Comparison of ENCODE assay signal across 16 mouse cellular contexts in genomic region chr15:81047497-81047896, GRCm38 (mm10).
DNase-seq lines count a peak whose midpoint lies in the region; ATAC-seq and TF ChIP-seq lines count a peak whose summit lies in the region.
"Had no signal": no experiment of that assay in that cellular context is flagged by ENCODE, and none has a peak within 500 bp of the region (broad histone marks: within the 10 kb centered on the region; RNA-seq: fewer than 3 reads in every experiment).

No protein-coding gene starts in this region.

- 28% methylated on average over 10 of the region's 10 CpGs for WGBS in heart, embryonic 13.5 days
- WGBS in heart, adult 2 months = 54% methylated on average over 10 of the region's 10 CpGs
- WGBS in liver, embryonic 16.5 days (ENCODE audit: insufficient replicate concordance) = 16% methylated on average over 10 of the region's 10 CpGs
- 55% methylated on average over 10 of the region's 10 CpGs for WGBS in limb, embryonic 10.5 days

- DNase-seq in heart, adult 2 months = no peak
- peak; percentile 58 for DNase-seq in G1E (ENCODE audit: low spot score)
- peak; percentile 62 for DNase-seq in c-Kit-positive CD71-positive TER-119-positive erythroid progenitor cells, embryonic 14.5 days (ENCODE audit: low spot score)
- DNase-seq in limb, embryonic 10.5 days (ENCODE audit: low spot score) = no peak
- DNase-seq in kidney, adult 18-20 months = no peak
- DNase-seq in spleen, postnatal 10 days (ENCODE audit: low spot score in 2 of 2) = no peak
- DNase-seq: cerebellum, adult 11-12 months; heart, adult 18-20 months; kidney, adult 9 months; right cerebral cortex, postnatal 25 days had no signal

- H3K9ac ChIP-seq in heart, embryonic 13.5 days = peak overlapping the region; percentile 33; the same call in 1 of the 2 replicates
- H3K9ac ChIP-seq in heart, adult 2 months (ENCODE audit: low read depth, low read length) = no peak overlapping the region
- H3K9ac ChIP-seq in liver, embryonic 16.5 days (ENCODE audit: low read depth, low read length) = no peak overlapping the region
- H3K9ac ChIP-seq: embryonic facial prominence, embryonic 15.5 days; forebrain, embryonic 12.5 days; lung, embryonic 15.5 days had no signal

- H3K4me2 ChIP-seq in heart, embryonic 13.5 days = no peak overlapping the region
- no peak overlapping the region for H3K4me2 ChIP-seq in liver, embryonic 16.5 days (ENCODE audit: low read depth, low read length)
- H3K4me2 ChIP-seq: embryonic facial prominence, embryonic 15.5 days; forebrain, embryonic 12.5 days; lung, embryonic 15.5 days had no signal

- H3K4me3 ChIP-seq in heart, embryonic 13.5 days = no peak overlapping the region
- no peak overlapping the region for H3K4me3 ChIP-seq in heart, adult 2 months
- H3K4me3 ChIP-seq in G1E (ENCODE audit: low read depth, low read length) = no peak overlapping the region; the same call in 1 of the 2 replicates
- H3K4me3 ChIP-seq in liver, embryonic 16.5 days (ENCODE audit: low read depth, low read length) = no peak overlapping the region
- no peak overlapping the region for H3K4me3 ChIP-seq in limb, embryonic 10.5 days
- H3K4me3 ChIP-seq: embryonic facial prominence, embryonic 15.5 days; forebrain, embryonic 12.5 days; hindbrain, embryonic 10.5 days; lung, embryonic 15.5 days had no signal

- intact Hi-C loops in heart, adult 2 months (cut with DNase I) = no loop called here

- peak; percentile 46; the same call in 1 of the 2 replicates for ATAC-seq in heart, embryonic 13.5 days (ENCODE audit: extremely low read depth, insufficient number of reproducible peaks, low FRiP score, low TSS enrichment)
- ATAC-seq in G1E (ENCODE audit: extremely low read depth, insufficient number of reproducible peaks, low FRiP score, poor library complexity, severe bottlenecking) = peak; percentile 75
- peak; percentile 76 for ATAC-seq in liver, embryonic 16.5 days (ENCODE audit: low read depth)

- H3K27me3 ChIP-seq in heart, embryonic 13.5 days (replicated peaks) = no peaks in the 10 kb centered on the region
- no peaks in the 10 kb centered on the region for H3K27me3 ChIP-seq in heart, adult 2 months (ENCODE audit: control insufficient read depth, insufficient read depth, low read length)
- no peaks in the 10 kb centered on the region; the same call in 1 of the 2 replicates for H3K27me3 ChIP-seq in G1E (ENCODE audit: insufficient read depth, low read length)
- 0 out of 2 replicates have a peak, but pooled peaks cover 2% of the 10 kb centered on the region for H3K27me3 ChIP-seq in liver, embryonic 16.5 days (ENCODE audit: control insufficient read depth, insufficient read depth, low read depth, low read length)
- no peaks in the 10 kb centered on the region for H3K27me3 ChIP-seq in limb, embryonic 10.5 days (ENCODE audit: low read depth, poor library complexity, severe bottlenecking)
- H3K27me3 ChIP-seq: embryonic facial prominence, embryonic 15.5 days; forebrain, embryonic 12.5 days; lung, embryonic 15.5 days had no signal

- TF ChIP-seq CTCF in heart, adult 2 months (IDR thresholded peaks at IDR 0.05) = no peak
- no peak for TF ChIP-seq CTCF in G1E (IDR thresholded peaks at IDR 0.05; ENCODE audit: low read depth, low read length)

- peaks cover 37% of the 10 kb centered on the region for H3K4me1 ChIP-seq in heart, embryonic 13.5 days
- 0 out of 2 replicates have a peak, but pooled peaks cover 1% of the 10 kb centered on the region for H3K4me1 ChIP-seq in heart, adult 2 months (ENCODE audit: control insufficient read depth, insufficient read depth, low read length)
- peaks cover 34% of the 10 kb centered on the region for H3K4me1 ChIP-seq in G1E (ENCODE audit: insufficient read depth, low read depth, low read length)
- peaks cover 9% of the 10 kb centered on the region for H3K4me1 ChIP-seq in liver, embryonic 16.5 days (ENCODE audit: control insufficient read depth, low read depth, low read length)
- peaks cover 14% of the 10 kb centered on the region for H3K4me1 ChIP-seq in limb, embryonic 10.5 days

- peaks cover 10% of the 10 kb centered on the region for H3K36me3 ChIP-seq in heart, embryonic 13.5 days
- no peaks in the 10 kb centered on the region for H3K36me3 ChIP-seq in heart, adult 2 months (ENCODE audit: control insufficient read depth, insufficient read depth, low read length)
- H3K36me3 ChIP-seq in G1E (replicated peaks) = peaks cover 18% of the 10 kb centered on the region
- no peaks in the 10 kb centered on the region for H3K36me3 ChIP-seq in liver, embryonic 16.5 days (ENCODE audit: control insufficient read depth, insufficient read depth)
- peaks cover 12% of the 10 kb centered on the region for H3K36me3 ChIP-seq in limb, embryonic 10.5 days

- TF ChIP-seq POLR2A in heart, adult 2 months (IDR thresholded peaks at IDR 0.05; ENCODE audit: insufficient read depth, low read depth, low read length) = no peak

- no peak for TF ChIP-seq EP300 in heart, adult 2 months (IDR thresholded peaks at IDR 0.05; ENCODE audit: insufficient read depth, low read depth, low read length)

- no peaks in the 10 kb centered on the region for H3K79me2 ChIP-seq in heart, adult 2 months (replicated peaks; ENCODE audit: control insufficient read depth, insufficient read depth, low read length)

- H3K27ac ChIP-seq in heart, embryonic 13.5 days (replicated peaks) = no peak overlapping the region
- H3K27ac ChIP-seq in heart, adult 2 months = no peak overlapping the region
- no peak overlapping the region for H3K27ac ChIP-seq in liver, embryonic 16.5 days (ENCODE audit: low read length)
- H3K27ac ChIP-seq in limb, embryonic 10.5 days = no peak overlapping the region
- H3K27ac ChIP-seq: embryonic facial prominence, embryonic 15.5 days; forebrain, embryonic 12.5 days; hindbrain, embryonic 10.5 days; lung, embryonic 15.5 days had no signal

- H3K9me3 ChIP-seq in heart, embryonic 13.5 days = no peaks in the 10 kb centered on the region
- H3K9me3 ChIP-seq in G1E (replicated peaks) = no peaks in the 10 kb centered on the region
- H3K9me3 ChIP-seq in liver, embryonic 16.5 days (replicated peaks; ENCODE audit: control insufficient read depth, low read length) = no peaks in the 10 kb centered on the region
- no peaks in the 10 kb centered on the region for H3K9me3 ChIP-seq in limb, embryonic 10.5 days (replicated peaks)
- H3K9me3 ChIP-seq: embryonic facial prominence, embryonic 15.5 days; forebrain, embryonic 12.5 days; hindbrain, embryonic 10.5 days; lung, embryonic 15.5 days had no signal

Comparison
In these comparisons a context has a peak if more than half of its experiments do, and no peak if none do; other contexts are left out.
1. DNase-seq: peak in G1E (single experiment) and c-Kit-positive CD71-positive TER-119-positive erythroid progenitor cells, embryonic 14.5 days (single experiment); none in heart, adult 2 months (0 of 2), limb, embryonic 10.5 days (single experiment), kidney, adult 18-20 months (single experiment) and spleen, postnatal 10 days (0 of 2).
2. Peak in every context shown above with its lines, with median percentiles within 50 percentile points of each other: ATAC-seq.